Mouse (Mus musculus) stomach, postnatal 0 days (tissue): Measurements from ENCODE around the gene Auts2. TPM values are rescaled to one million over a fixed set of nuclear protein-coding genes. Genes with fewer than 3 reads are reported as not detected.
A peak's percentile ranks its signal among the peaks of the same experiment; 100 is the strongest.

Source experiments
- ATAC-seq: fragments of 200-750 bp; cut with Nextera tagmentation; 2 replicates; pipeline ENCODE4 v1.8.0; 2017; ENCODE audit not compliant: low FRiP score, low TSS enrichment
- DNase-seq: peaks from one replicate; pipeline ENCODE4 v3.0.0-alpha.2; 2016; ENCODE audit warnings: low spot score
- H3K27ac ChIP-seq: fragments of 300-500 bp; sonication (generic); replicated peaks from 2 replicates; pipeline ENCODE4 v1.5.1; 2014; ENCODE audit warnings: mild to moderate bottlenecking, control low read depth
- H3K27me3 ChIP-seq: fragments of 300-500 bp; sonication (generic); 2 replicates; pipeline ENCODE4 v1.6.1; 2014; ENCODE audit warnings: low read length; ENCODE audit not compliant: control insufficient read depth, insufficient read depth
- H3K36me3 ChIP-seq: fragments of 300-500 bp; sonication (generic); 2 replicates; pipeline ENCODE4 v1.6.1; 2014; ENCODE audit warnings: low read length, mixed read lengths; ENCODE audit not compliant: control insufficient read depth, insufficient read depth
- H3K4me1 ChIP-seq: fragments of 300-500 bp; sonication (generic); replicated peaks from 2 replicates; pipeline ENCODE4 v1.6.1; 2014; ENCODE audit warnings: antibody characterized with exemption; ENCODE audit not compliant: control insufficient read depth, insufficient read depth
- H3K4me2 ChIP-seq: fragments of 300-500 bp; sonication (generic); replicated peaks from 2 replicates; pipeline ENCODE4 v1.6.1; 2014; ENCODE audit warnings: low read depth, mild to moderate bottlenecking, control low read depth, moderate library complexity
- H3K4me3 ChIP-seq: fragments of 300-500 bp; sonication (generic); 2 replicates; pipeline ENCODE4 v1.5.1; 2014; ENCODE audit warnings: low read depth, low read length, control low read depth
- H3K9ac ChIP-seq: fragments of 300-500 bp; sonication (generic); 2 replicates; pipeline ENCODE4 v1.6.1; 2014; ENCODE audit warnings: mild to moderate bottlenecking, low read length, control low read depth, mixed read lengths
- H3K9me3 ChIP-seq: fragments of 300-500 bp; sonication (generic); 2 replicates; pipeline ENCODE4 v1.6.1; 2016; ENCODE audit warnings: low read length; ENCODE audit not compliant: control insufficient read depth
- CTCF ChIP-seq: IDR thresholded peaks from 2 replicates; pipeline ENCODE4 v1.5.1; 2016; ENCODE audit warnings: antibody characterized with exemption, low read depth, mild to moderate bottlenecking, moderate library complexity
- EP300 ChIP-seq: optimal IDR thresholded peaks from 2 replicates; pipeline ENCODE3; 2016; ENCODE audit warnings: antibody characterized with exemption
- whole genome bisulfite sequencing: fragments of 180-500 bp; shearing (Covaris S2); extraction: QIAGEN DNeasy Blood & Tissue Kit; methylation state at CpG from one replicate; pipeline ENCODE4 v1.1.7; 2014; 5-methylcytosine and 5-hydroxymethylcytosine counted together
- polyA plus RNA-seq: library from polyadenylated mRNA; unstranded; fragments of >200 nt; fragmentation: Nextera tagmentation; extraction: Ambion mirVana; gene quantifications from 2 replicates; pipeline ENCODE4 v1.2.1, GENCODE M21; 2015

Gene Auts2
- polyA plus RNA-seq, 1 experiment from 2014 or later, result 7.3 TPM

- TF ChIP-seq CTCF, result no peak
- no peak for TF ChIP-seq EP300
- H3K36me3 ChIP-seq, result no peaks in the 10 kb centered on the region
- H3K27me3 ChIP-seq, result no peaks in the 10 kb centered on the region
- H3K27ac ChIP-seq, result no peak overlapping the region
- H3K9ac ChIP-seq, result no peak overlapping the region
- no peak for DNase-seq
- H3K4me2 ChIP-seq, result no peak overlapping the region
- no peaks in the 10 kb centered on the region for H3K9me3 ChIP-seq
- H3K4me1 ChIP-seq, result no peaks in the 10 kb centered on the region
- WGBS, result 94% methylated on average over 7 of the region's 7 CpGs
- ATAC-seq, result no peak
- H3K4me3 ChIP-seq, result no peak overlapping the region
Measured at GRCm38 (mm10) chr5:132112666-132113065, 430.5 kb downstream of the Auts2 start.

GRCm38 (mm10) chr5:132102426-132102825, 440.7 kb downstream of the Auts2 start:
- Histone ChIP-seq H3K9me3 (no peaks in the 10 kb centered on the region), H3K27ac (no peak overlapping the region), H3K36me3 (no peaks in the 10 kb centered on the region), H3K9ac (no peak overlapping the region), H3K27me3 (no peaks in the 10 kb centered on the region), H3K4me1 (no peaks in the 10 kb centered on the region), H3K4me2 (no peak overlapping the region), H3K4me3 (no peak overlapping the region)
- TF ChIP-seq CTCF (no peak), EP300 (no peak)
- WGBS, result 90% methylated on average over 4 of the region's 4 CpGs
- ATAC-seq (no peak), DNase-seq (no peak)

- Histone ChIP-seq H3K4me2 (no peak overlapping the region), H3K4me3 (no peak overlapping the region), H3K36me3 (no peaks in the 10 kb centered on the region), H3K27ac (no peak overlapping the region), H3K4me1 (no peaks in the 10 kb centered on the region), H3K9ac (no peak overlapping the region), H3K27me3 (no peaks in the 10 kb centered on the region), H3K9me3 (no peaks in the 10 kb centered on the region)
- no peak for TF ChIP-seq EP300
- 34% methylated on average over 3 of the region's 3 CpGs for WGBS
- ATAC-seq (no peak), DNase-seq (no peak)
Measured at GRCm38 (mm10) chr5:132098461-132098860, 444.7 kb downstream of the Auts2 start.

GRCm38 (mm10) chr5:132092721-132093120, 450.4 kb downstream of the Auts2 start:
- H3K4me3 ChIP-seq, result no peak overlapping the region
- no peaks in the 10 kb centered on the region for H3K4me1 ChIP-seq
- no peaks in the 10 kb centered on the region for H3K36me3 ChIP-seq
- H3K9me3 ChIP-seq, result no peaks in the 10 kb centered on the region
- ATAC-seq (no peak), DNase-seq (no peak)
- no peak for TF ChIP-seq EP300
- TF ChIP-seq CTCF, result no peak
- H3K27ac ChIP-seq, result no peak overlapping the region
- H3K9ac ChIP-seq, result no peak overlapping the region
- H3K4me2 ChIP-seq, result no peak overlapping the region
- 77% methylated on average over 6 of the region's 6 CpGs for WGBS
- H3K27me3 ChIP-seq, result no peaks in the 10 kb centered on the region

GRCm38 (mm10) chr5:132089496-132090250, 453.5 kb downstream of the Auts2 start:
- ATAC-seq (no peak), DNase-seq (no peak)
- H3K4me3 ChIP-seq, result no peak overlapping the region
- H3K27ac ChIP-seq, result peak overlapping the region; percentile 9; the same call in 1 of the 2 replicates
- no peaks in the 10 kb centered on the region for H3K4me1 ChIP-seq
- no peaks in the 10 kb centered on the region for H3K27me3 ChIP-seq
- H3K36me3 ChIP-seq, result no peaks in the 10 kb centered on the region
- WGBS, result 73% methylated on average over 10 of the region's 10 CpGs
- no peak overlapping the region for H3K4me2 ChIP-seq
- H3K9me3 ChIP-seq, result no peaks in the 10 kb centered on the region
- TF ChIP-seq EP300 (no peak), CTCF (no peak)
- no peak overlapping the region for H3K9ac ChIP-seq

GRCm38 (mm10) chr5:132088585-132088984, 454.6 kb downstream of the Auts2 start:
- Histone ChIP-seq H3K4me2 (no peak overlapping the region), H3K4me3 (no peak overlapping the region), H3K9me3 (no peaks in the 10 kb centered on the region), H3K36me3 (no peaks in the 10 kb centered on the region), H3K9ac (no peak overlapping the region), H3K27me3 (no peaks in the 10 kb centered on the region), H3K27ac (no peak overlapping the region), H3K4me1 (no peaks in the 10 kb centered on the region; the same call in 1 of the 2 replicates)
- TF ChIP-seq CTCF (peak; percentile 50), EP300 (no peak)
- WGBS, result 84% methylated on average over 3 of the region's 3 CpGs
- no peak for DNase-seq
- no peak for ATAC-seq
